Mouse (Mus musculus) layer of hippocampus, adult 9-10 months (tissue): ENCODE data around the gene Nuak1.

ENCODE experiments used
- DNase-seq: peaks from one replicate; pipeline ENCODE4 v3.0.0; 2022; ENCODE audit warnings: low spot score

The Nuak1 gene

DNA sequence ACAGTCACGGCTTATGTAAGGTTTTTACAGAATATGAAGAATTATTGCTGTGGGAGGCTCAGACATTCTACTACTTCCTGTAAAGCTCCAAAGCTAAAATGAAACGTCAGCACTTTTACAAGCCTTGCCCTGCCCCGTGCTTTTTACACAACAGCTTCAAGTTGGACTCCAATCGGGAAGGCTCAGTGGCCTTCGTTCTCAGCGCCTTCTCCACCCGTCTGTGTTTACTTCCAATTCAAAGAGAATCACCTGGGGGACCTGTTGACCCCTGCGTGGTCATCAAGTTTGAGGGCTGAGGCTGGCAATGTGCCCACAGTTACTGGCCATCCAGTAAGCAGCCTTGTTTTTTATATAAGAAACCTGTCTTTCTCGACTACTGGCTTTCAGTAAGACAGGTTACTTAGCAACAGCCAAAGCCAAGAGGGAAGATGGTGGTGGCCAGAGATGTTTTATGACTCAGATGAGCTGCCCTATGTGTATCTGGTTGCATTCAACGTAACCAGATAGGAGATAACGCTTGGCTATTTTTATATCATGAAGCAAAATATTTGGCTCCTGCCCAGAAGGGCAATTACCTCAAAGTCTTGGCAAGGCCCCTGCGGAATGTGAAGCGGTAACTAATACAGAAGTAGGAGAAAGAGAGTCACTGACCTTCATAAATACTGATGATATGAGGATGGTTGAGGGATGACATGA lies 31.3 kb downstream of the Nuak1 start:
- no peak for DNase-seq

DNA sequence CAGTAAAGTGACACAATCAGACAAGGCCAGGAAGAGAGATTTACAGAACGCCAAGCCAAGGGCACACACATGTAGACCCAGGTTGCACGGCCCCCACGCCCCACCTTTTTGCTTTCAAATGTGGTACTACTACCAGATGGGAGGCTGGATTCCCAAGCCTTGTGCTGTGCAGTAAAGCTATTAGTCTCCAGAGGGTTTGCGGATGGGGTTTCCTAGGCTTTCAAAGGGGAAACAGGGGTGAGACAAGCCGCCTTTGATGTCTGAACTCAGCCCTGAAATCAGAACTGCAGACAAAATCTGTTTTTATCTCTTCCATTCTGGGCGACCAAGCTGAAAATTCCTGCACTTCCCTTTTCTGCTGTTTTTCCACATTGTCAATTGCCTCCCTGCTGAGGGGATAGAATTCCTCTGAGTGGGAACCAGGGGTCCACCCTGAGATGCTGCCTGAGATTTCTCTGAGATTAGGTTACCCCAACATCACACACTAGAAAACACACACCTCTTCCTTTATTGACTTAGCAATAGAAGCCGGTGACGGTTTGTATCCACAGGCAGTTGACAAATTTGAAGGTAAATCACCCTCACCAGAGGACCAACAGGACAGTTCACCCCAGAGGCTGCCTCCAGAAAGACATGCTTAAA lies 35.1 kb downstream of the Nuak1 start:
- no peak for DNase-seq

DNA sequence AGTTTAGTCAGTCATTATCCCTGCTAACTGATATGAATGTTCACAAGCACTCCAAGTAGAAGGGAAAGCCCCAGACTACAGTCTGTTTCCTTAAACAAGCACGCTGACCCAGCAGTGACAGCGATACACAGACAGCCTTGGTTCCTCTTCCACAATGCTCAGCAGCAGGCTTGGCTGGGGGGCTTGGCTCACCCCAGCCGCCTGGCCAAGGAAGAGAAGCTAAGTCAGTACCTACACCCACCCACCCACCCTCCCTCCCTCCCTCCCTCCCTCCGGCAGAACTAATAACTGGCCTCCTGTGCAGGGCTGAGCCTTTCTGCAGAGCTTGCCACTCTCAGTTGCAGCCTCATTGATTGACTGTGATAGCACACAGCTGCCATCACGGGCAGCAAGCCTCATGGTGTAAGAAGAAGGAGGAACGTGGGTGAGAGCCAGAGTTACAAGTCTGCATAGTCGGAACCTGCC lies 38.5 kb downstream of the Nuak1 start:
- DNase-seq = no peak

DNA sequence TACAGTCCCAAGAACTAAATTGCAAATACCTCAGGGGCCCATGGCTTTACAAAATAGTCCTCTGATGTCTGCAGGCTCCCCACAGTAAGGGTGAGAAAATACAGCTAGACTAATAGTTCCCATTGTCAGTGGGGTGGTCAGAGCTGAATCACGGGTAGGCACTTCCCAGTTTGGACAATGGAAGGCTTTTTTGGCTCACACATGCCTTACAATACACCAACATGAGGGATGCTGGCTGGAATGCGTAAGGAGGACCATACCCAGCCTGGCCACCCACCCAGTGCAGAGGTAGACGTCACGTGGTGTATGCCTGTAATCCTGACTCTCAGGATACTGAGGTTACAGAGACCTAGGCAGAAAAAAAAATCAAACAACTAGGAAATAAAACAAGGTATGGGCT lies 39.2 kb downstream of the Nuak1 start:
- DNase-seq = no peak

DNA sequence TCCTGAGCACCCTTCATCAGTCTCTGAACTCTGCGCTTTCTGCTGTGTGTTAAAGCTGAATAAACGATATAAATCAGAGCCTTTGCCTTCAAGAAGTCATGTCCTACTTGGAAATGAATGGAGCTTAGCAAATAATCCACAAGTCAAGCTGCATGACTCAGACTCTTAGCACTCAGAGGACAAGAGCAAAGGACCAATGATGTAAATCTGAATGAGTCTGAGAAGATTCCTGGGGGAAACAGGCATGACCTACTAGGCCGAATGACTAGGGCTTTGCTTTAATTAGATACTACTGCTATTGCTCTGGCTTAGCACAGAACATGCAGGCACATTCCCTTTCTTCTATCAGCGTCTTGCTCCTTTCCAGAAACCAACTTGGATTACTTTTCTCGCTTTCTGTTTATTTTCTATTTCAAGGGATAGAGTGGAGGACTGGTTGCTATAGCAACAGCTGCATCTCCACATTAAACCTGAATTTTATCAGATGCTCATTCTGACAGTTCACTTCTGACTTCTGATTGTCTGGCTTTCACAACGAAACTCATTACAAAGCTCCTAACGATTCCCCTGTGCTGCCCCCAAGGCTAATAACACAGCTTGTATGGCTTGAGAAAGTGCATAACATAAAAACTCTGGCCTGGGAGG lies 40.2 kb downstream of the Nuak1 start:
- no peak for DNase-seq

DNA sequence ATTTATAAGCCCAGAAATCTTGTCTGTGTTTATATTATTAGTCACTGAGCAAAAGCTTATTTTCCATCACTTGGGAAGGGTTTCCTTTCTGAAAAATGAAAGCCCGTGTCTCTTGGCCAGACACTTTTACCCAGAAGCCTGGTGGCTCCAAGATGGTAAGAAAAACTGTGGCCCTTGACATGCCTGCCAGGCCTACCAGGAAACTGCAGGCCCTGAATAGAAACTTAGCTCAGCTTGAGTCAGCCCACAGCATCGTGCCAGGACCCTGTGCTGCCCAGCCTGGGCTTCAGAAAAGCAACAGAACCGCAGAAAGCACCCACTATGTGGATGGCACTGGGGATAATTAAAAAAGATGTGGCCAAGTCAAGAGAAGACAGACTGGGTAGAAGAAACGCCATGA lies 43.1 kb downstream of the Nuak1 start:
- no peak for DNase-seq

DNA sequence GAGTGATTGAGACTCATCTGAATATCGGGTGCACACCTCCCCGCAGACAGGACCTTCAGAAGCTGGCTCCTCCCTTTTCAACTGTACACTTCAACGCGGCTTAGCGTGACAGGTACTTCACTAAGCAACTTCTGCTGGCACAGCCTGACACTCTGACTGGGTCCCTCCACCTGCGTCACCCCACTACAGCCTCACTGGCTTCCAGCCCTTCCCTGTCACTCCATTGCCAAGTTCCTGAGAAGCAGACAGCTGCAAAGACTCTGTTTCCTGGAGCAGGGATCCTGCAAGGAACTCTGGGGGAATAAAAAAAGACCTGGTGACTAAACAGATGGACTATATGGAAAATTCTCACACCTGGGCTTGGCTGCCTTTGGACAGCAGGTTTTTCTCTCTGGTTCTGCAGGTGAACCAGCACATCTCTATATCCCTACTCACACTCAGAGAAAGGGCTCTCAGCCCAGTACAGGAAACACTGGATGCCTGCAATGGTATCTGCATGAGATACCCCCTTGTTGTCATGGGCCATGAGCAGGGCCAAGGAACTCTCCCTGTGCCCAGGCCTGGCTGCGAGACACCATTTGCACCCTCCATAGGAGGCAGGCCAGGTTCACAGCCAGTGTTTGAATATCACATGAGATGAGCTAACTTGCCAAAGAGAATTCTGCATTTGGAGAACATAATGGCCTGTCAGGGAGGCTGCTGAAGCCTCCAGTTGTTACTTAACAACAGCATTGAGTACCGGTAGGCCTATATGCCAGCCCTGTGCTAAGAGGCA lies 44.3 kb downstream of the Nuak1 start:
- DNase-seq = no peak

DNA sequence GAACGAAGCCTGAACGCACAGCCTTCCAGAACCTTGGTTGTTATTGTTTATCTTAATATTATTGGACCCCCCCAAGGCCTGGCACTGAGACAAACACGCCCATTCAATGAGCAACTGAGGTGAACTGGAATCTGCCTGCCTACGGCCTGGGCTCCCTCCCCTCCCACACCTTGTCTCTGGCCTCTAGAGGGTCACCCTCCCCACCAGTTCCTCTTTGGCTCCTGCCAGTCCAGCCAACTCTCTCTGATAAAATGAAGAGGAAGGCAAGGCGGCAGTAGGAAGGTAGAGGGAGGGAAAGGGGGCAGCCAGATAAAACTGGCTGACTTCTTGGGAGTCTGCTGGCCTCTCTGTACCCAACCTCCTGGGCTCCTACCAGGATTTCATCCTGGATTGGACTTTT lies 45.1 kb downstream of the Nuak1 start:
- no peak for DNase-seq

DNA sequence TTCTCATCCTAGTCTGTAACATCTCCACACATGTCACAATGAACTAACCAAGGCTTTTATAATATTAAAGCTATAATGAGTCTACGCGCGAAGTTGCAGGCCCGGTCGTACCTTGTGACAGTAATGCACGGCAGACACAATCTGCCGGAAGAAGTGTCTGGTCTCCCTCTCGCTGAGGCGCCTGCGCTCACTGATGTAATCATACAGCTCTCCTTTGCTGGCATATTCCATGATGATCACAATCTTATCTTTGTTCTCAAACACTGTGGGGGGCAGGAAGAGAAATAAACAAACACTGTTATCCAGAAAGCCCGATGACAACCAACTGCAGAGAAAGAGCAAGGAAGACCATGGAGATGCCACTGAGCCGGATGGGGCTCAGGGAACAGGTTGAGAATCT lies 46.5 kb downstream of the Nuak1 start:
- no peak for DNase-seq

DNA sequence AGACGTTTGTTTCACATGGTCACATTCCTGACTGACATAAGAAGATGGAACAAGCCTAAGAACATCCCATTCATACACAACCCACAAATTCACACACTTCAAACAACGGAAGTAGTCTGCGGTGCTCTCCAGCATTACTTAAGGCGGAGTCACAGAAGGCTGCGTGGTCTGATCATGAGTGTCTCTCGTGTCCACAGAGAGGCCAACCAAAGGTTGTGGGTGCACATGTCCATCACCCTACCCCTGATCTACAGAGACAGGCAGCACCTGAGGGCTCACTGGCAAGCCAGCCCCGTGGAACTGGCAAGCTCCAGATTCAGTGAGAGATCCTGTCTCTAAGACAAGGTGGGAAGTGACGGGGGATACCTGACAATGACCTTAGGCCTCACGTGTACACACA lies 47.0 kb downstream of the Nuak1 start:
- no peak for DNase-seq

DNA sequence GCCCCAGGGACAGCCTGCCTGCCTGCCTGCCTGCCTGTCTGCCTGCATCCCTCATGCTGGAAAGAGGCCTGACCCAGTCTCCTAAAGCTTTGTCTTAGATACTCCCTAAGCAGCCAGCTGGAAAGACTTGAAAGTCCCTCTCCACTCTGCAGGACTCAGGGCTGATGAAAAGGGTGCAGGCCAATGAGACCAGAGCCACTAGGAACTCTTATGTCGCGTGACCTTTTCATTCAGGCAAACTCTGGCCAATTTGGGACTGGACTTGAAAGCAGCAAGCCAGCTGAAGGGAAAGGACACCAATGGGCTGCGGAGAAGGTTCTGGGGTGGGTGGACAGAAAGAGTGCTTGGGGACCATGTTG lies 47.7 kb downstream of the Nuak1 start:
- DNase-seq = no peak

DNA sequence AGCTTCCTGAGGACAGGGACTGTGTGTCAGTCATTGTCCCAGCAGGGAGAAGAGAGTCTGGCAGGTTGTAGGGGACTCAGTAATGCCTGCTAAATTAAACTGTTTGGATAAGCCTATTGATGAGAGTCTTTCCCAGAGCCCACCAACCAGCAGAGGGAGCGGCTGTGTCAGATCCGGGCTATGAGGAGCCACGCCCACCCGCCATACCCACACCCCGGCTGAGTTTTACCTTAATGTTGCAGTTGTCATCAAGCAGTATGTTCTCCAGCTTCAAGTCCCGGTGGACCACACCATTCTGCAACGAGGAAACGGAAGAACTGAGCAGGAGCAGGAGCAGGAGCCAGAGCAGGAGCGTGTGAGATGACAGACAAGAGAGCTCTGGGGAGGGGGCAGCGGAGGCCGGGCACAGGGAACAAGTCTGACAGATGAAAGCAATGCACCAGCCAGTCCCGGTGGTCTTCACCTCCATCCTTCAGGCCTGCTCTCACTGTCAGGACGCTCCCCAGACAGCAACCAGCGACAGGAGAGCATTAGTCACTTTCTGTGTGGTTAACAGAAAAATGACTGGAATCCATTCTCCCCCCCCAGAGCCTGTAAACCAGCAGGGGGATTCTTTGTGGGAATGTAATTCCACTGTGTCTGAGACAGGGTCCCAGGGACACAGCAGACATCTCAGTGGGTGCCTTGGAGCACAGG lies 48.2 kb downstream of the Nuak1 start:
- DNase-seq = no peak

DNA sequence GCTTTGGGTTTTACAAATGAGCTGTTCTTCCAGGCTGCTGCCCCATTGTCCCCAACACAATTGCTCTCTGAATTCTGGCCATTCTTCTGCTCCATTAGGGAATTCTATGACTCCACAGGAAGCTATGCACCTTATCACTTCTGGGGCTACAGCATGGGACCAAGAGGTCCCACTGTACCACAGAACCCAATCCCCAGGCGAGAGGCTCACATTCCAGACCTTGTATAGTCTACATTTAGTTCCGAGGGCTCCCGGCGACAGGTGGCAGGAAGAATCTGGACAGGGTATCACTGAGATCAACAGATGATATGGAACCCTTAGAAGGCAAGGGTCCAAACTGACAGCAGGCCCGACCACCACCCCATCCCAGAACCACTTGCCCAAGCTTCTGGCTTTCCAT lies 50.7 kb downstream of the Nuak1 start:
- no peak for DNase-seq

DNA sequence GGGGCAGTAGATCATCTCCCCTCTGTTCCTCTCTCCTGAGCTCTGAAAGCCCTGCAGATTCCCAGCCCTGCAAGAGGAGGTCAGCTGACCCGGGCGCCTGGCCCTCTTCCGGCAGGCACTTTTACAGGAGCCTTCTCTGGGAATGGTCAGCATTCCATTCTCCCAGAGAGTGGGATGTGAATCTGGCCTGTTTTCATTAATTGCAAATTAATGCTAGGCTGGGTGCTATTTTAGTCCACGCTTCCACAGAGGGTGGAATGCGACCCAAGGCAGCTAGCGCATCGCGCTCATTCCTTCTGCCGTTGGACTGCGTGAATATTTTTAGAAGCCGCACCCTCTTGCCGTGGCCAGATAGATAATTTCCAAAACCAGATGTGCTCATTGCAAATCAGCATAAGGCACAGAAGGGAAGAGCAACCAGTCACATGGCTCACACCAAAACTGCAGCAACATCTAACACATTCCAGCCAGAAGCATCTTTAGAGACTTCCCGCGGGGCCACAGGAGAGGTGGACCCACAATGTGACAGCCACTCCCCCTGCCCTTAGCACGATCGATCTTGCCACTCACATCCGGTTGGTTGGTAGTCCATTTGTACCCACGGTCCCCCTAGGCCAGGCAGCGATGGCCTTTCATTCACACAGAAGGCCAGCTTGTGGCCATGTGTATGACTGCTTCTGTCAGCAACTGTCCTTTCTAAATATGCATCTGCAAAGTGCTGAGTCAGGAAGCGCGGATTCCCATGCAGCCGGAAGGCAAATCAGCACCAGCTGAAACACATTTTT lies 51.8 kb downstream of the Nuak1 start:
- DNase-seq = no peak

DNA sequence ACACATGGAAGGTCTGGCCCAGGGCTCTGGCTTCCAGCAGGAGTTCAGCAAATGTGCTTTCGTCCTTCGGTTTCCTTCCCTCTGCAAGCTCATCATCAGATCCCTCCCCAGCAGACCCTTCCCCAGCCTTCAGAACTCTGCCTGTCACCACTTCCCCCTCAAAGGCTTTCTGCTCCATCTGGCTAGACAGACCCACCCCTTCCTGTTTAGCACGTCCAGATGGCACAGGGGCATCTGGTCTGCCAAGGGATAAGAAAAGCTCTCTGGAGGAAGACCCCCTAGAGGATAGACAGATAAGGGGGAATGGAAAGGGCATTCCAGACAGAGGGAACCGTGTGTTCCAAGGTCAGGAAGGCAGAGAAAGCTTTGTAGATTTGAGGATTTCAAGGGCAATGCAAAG lies 53.1 kb downstream of the Nuak1 start:
- DNase-seq = no peak

DNA sequence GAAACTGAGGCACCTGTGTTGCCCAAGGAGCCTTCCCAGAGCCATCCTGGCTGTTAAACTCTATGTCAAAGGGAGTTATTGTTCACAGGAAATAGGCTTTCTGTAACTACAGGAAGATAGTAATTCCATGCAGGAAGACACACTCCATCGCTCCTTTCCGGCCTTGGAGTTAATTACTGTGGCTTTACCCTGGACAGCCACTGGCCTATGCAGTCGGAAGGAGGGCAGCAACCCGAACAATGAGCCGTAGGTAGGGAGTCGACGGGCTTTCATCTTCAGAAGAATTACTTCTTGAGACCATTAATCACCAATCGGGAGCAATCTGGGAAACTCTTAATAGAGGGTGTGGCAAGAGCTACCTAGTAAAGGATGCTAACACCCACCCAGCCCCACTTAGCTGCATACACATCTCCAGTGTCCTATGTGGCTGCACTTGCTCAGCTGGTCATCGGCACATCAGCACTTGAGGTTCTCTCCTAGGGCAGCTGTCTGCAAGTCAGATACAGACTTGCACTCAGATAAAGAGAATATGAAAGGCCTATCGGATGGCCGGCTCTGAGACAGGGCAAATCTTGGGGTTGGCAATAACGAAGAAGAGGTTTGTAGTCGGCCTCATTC lies 53.7 kb downstream of the Nuak1 start:
- no peak for DNase-seq

DNA sequence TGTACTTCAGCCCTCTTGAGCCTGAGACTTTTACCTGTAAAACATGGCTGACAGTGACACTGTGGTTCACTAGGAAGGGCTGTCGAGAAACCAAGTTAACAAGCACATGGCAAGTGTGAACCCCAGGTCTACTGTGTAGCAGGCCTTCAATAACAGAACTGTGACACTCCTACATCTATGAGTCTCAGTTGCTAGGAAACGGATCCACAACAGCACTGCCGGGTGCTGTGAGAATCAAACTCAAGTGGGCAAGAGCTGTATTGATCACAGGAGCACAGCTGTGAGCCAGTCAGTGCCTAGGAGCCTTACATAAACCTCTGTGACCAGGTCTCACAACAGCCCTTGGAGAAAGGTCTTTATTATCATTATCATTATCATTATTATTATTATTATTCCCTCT lies 54.2 kb downstream of the Nuak1 start:
- DNase-seq = no peak

DNA sequence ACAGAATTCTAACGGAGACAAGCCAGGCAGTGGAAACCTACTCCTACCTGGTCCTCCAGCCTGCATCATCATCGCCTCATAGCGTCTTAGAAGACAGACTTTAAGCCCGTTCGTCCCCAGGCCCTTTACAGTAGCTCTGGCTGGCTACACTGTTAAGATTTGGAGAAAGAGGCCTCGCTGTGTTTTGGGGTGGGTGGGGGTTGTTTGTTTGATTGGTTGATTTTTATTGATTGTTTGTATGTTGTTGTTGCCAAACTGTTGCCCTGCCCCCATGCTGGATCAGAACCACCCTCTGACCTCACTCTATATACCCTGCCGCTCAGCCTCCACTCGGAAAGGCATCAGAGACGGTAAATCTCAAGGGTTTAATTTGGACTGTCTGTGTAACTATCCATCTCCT lies 55.6 kb downstream of the Nuak1 start:
- DNase-seq = no peak

DNA sequence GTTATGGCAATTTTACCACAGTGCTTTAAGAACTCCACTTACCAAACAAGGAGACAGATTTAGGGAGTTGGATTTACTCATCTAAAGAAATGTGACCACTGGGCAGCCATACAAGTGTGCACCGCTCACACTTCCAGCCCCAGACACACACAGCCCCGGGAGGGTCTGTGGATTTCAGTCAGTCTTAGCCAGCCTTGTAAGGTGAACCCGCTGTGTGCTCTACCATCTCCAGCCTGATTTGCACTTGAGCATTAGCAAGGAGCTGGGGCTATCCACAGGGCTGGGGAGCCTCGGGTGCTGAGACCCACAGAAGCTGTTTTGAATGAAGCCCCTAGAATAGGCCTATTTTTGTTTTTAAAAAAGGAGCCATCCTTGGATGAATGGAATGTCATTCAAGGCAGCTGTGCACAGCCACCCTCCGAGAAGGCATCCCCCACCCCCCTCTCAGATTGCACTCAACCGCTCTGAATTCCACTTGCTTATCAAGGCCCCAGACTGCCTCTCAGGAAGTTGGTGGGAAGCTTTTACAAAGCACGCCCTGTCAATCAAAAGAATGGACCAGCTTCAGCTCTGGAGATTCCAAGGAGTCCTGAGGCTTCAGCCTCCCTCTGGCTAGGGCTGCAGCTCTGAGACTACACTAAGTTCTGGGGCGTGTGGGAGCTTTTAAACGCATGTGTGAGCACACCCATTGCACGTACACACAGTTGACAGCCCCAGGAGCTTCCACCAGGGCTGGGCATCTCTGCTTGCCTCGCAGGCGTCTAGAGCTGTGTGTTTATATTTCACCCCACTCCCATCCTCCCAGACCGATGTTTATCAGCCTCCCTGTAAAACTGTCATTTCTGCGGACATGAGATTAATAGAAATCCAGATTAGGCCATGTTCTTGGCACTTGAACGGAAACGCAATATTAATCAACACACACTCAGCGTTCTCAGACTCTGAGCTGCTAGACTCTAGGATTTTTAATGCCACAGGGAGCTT lies 57.2 kb downstream of the Nuak1 start:
- no peak for DNase-seq
